Mouse (Mus musculus) MN1 (cell line): ENCODE measurements around the gene Ybey.

Experiments
- DNase-seq: peaks from one replicate; pipeline ENCODE4 v3.0.0-alpha.2; 2016; ENCODE audit warnings: low spot score

The Ybey gene

DNA sequence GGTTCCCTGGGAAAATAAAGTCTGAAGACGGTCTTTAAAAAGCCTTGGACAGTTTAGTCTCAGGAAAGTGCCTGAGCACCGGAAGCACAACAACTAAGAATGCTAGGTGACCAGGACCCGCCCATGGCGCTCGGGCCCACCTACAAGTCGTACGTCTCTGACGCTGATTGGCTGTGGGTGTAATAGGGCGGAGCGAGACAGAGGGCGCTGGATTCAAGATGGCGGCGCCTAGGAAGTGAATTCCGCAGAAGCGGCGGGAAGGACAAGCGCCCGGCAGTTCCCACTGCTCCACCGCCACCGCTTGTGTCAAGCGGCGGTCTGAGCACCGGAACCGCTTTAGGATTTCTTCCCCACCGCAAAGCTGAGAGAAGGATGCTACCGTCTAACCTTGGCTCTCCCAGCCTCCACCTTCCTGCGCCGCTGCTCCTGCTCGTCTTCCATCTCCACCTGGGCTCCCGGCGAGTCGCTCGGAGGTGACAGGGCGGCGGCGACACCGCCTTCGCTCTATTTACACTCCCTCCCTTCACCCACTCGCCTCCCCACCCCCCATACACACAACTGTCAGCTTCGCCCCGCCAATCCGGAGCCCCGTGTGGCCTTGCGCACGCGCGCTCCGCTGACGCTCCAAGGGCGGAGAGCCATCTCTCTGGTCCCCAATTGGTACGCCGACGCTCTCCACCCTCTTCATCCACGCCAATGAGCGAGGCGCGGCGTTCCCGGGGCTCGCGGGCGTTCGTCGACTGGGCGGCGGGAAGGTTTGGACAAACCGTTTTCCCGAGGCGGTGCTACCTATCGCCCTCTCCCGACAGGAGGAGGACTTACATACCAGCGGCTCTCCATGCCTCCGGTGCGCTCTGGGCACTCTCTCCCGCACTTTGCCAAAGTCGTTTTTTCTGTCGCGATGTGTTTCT lies 26.5 kb downstream of the Ybey start, which contains the start of gene Pcnt:
Gene Pcnt, minus strand, starts transcription at position 609 of the 911 bp plus-strand sequence.
- peak; percentile 98 for DNase-seq

- no peak for DNase-seq
These were observed 28.6 kb downstream of the Ybey start, which contains the start of gene AC141477.1 for GRCm38 (mm10) chr10:76440281-76440680. Gene AC141477.1 (minus strand): TSS chr10:76440444.

DNA sequence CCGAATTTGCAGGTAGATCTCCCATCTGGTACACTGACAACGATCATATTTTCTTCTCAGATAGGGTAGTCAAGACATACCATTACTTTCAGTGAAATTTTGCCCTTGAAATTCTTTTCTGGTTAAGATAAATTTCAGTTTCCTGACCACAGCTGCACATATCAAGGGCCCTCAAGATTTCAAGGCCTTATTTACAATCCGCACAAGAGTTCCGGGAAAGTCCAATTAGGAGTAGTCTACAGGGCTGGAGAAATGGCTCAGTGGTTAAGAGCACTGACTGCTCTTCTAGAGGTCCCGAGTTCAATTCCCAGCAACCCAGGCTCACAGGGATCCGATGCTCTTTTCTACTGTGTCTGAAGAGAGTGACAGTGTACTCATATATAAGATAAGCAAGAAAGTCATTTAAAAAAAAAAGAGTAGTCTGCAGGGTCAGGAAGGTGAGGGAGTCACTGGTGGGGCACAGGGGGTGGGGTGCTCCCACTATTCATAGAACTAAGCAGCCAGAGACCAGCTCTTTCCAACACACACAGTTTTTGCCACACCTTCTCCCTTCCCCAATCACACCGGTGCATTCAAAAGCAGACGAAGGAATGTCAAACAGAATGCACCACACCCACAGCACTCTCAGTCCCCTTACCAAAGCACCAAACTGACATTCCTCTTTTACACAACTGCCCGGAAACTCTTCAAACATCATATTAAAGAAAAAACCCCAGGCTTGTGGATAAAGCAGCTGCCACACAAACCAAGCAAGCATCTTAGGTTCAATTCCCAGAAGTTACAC lies 29.6 kb downstream of the Ybey start:
- DNase-seq, result no peak

DNA sequence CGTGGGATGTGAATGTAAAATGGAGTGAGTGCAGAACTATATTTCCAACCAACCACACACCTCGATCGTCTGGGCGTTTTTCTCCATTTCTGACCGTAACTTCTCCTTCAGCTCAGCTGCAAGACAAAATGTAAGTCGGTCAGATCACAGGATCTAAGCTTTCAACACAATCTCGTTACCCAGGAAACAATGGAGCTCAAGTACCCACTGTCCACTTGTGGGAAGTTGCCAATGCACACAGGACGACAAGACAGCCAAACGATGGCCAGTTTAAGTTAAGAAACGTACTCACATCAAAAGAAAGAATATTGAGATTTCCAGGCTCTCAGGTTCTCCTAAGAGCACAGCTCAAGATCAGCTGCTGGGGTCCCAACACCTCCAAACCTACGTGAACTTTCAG lies 35.0 kb downstream of the Ybey start:
- no peak for DNase-seq

DNA sequence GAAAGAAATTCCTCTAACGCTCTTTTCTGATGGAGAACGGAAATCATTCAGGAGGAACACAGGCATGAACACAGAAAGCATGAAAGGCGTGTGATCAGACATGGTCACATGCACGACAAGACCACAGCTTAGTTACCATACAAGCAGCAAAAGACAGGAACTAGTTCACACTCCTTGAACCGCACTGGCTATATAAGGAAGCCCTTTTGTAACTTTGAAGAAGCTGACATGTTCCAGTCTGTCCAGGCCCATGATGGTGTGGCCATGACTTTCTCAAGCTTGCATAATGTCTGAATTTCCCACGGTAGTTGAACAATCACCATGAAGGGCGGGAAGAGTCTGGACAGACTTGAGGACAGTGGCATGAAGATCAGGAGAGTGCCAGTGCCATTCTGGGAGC lies 43.2 kb downstream of the Ybey start:
- DNase-seq, result no peak

- no peak for DNase-seq
These were observed 52.1 kb downstream of the Ybey start for GRCm38 (mm10) chr10:76416811-76417210.
